Mouse (Mus musculus) brain, embryonic 14.5 days (tissue): ENCODE results near the gene Larp1b. TPM values are rescaled to one million over a fixed set of nuclear protein-coding genes. Genes with fewer than 3 reads are reported as not detected.

Experiments used
- DNase-seq: peaks from one replicate; pipeline ENCODE4 v3.0.0-alpha.2; 2011; ENCODE audit warnings: low read depth
- CTCF ChIP-seq: fragments of 200-500 bp; IDR thresholded peaks from 2 replicates; pipeline ENCODE4 v1.5.1; 2012; ENCODE audit warnings: inconsistent platforms, mild to moderate bottlenecking, moderate library complexity, borderline replicate concordance; ENCODE audit not compliant: insufficient read depth, insufficient read length; ENCODE audit errors: extremely low read depth
- POLR2A ChIP-seq: fragments of 200-500 bp; IDR thresholded peaks from 2 replicates; pipeline ENCODE4 v1.6.1; 2012; ENCODE audit warnings: mild to moderate bottlenecking, inconsistent platforms, borderline replicate concordance; ENCODE audit not compliant: poor library complexity, insufficient read depth, insufficient read length, severe bottlenecking; ENCODE audit errors: extremely low read depth
- polyA plus RNA-seq: library from polyadenylated mRNA; depleted of rRNA; stranded (reverse); fragments of >200 nt; gene quantifications from 2 replicates; pipeline ENCODE4 v1.2.3, GENCODE M21; 2012; rRNA removed

Larp1b gene
- polyA plus RNA-seq, 1 experiment: 8.4 TPM

DNA sequence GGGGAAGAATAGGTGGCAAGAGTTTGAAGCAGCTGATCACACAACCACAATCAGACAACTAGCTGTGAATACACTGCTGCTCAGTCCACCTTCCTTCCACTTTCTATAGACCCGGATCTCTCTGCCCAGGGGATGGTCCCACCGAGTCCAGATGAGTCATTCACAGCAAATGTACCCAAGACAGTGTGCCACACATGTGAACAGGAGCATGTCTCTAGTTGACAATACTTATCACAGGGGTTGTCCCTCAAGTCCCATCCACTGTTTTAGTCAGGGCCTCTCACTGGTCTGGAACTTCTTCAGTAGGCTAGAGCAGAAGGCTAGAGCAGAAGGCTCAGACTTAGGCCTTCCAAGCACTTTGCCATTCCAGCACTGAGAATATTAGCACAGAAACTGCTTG, 113.1 kb downstream of the Larp1b start:
- DNase-seq: no peak
- TF ChIP-seq CTCF (no peak), POLR2A (no peak)

- DNase-seq: no peak
- TF ChIP-seq POLR2A (no peak), CTCF (no peak)
These were observed 115.7 kb downstream of the Larp1b start for GRCm38 (mm10) chr3:41065320-41065719.

GRCm38 (mm10) chr3:41070519-41070918, 120.9 kb downstream of the Larp1b start:
- peak; percentile 9 for DNase-seq
- no peak; the same call in 1 of the 2 replicates for TF ChIP-seq CTCF

DNA sequence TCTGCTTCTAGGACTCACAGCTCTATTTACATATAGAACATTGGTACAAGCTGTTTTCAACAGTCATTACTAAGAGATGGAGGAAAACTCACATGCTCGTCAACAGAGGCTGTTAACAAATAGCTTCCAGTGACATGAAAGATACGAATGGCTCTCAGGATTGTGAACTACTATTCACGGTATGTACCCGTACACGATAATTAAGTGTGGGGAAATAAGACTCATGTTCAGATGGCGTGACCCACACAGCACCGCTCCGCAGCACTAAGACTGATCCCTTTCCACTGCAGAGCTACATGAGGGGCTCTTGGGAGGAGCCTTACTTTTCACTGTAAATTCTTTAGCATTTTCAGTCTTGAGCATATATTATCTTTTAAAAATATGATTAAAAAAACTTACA, 125.7 kb downstream of the Larp1b start:
- TF ChIP-seq CTCF: no peak
- no peak for TF ChIP-seq POLR2A
- no peak for DNase-seq

DNA sequence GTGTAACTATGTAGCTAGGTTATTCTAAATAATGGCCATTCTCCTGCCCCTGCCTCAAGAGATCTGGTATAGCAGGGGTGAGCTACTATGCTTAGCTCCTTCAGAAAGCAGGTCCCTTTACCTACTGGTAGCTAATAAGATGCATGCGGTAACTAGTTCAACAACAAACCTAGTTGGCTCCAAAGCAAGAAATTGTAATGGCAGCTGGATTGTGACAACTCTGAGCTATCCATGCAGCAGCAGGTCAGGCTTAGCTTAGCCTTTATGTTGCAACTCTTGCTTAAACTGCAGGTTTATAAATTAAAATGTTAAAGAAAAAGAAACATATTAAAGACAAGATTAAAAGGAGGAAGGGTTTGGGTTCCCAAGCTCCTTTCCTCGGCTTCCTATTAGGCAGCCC, 129.0 kb downstream of the Larp1b start:
- no peak for DNase-seq
- TF ChIP-seq CTCF (no peak), POLR2A (no peak)

- TF ChIP-seq POLR2A (no peak), CTCF (no peak)
- DNase-seq: peak; percentile 46
These were observed 131.1 kb downstream of the Larp1b start for GRCm38 (mm10) chr3:41080724-41081123.

DNA sequence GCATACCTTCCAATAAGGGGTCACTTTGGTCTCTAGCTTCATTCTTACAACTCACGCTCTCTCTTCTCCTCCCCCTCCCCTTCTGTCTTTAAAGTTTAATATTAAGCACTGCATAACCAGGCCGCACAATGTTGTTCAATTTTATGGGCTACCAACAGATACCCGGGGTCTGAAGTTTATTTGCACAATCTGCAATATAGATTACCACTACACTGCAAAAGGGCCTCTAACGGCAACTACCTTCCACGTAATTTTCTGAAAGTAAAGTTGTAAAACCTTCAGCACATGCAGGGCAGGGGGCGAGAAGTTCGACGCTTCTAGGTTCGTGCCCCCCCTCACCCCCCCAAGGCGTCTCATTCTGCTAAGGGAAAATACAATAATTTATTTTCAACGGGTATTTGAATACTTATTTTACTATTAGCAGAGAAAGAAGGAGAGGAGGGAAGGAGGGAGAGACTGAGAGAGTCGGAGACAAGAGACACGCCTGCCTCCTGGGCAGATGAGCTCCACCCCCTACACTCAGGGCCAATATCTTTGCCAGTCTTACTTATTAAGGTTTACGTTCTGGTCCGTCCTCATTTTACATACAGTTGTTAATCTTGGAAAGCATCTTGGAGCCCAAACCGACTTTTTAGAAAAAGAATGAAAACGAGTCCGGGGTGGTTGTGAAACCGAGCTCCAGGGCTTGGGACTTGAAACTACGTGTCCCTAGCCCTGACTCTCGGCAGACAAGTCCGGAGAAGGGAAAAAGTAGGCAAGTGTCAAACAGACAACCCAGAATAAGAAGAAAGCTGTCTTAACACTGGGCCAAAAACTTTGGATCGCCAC, 132.1 kb downstream of the Larp1b start:
- peak; percentile 46 for DNase-seq
- TF ChIP-seq POLR2A: no peak

GRCm38 (mm10) chr3:41082520-41082884, 132.9 kb downstream of the Larp1b start:
- no peak for TF ChIP-seq CTCF
- TF ChIP-seq POLR2A: no peak
- DNase-seq: no peak

- DNase-seq: peak; percentile 100
- TF ChIP-seq CTCF: peak; percentile 10; the same call in 1 of the 2 replicates
- TF ChIP-seq POLR2A: peak; percentile 92
These were observed 133.5 kb downstream of the Larp1b start, which contains the start of gene Pgrmc2 for GRCm38 (mm10) chr3:41082885-41083789. TSS of gene Pgrmc2 (minus strand) at chr3:41083046.

DNA sequence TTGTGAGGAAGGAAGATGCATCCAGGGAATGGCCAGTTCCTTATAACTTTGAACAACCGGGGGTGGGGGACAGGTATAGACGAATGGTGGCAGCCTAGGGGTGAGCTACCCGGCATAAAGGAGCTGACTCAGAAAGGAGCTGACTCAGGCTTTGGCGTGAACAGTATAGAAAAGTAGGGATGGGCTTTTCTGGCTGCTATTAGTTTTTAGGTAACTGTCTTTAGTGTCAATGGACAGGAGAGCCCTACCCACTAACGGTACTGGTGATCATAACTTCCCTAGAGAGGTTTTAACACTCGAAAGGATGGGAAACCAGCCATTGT, 134.1 kb downstream of the Larp1b start:
- TF ChIP-seq CTCF (no peak), POLR2A (no peak)
- DNase-seq: no peak

DNA sequence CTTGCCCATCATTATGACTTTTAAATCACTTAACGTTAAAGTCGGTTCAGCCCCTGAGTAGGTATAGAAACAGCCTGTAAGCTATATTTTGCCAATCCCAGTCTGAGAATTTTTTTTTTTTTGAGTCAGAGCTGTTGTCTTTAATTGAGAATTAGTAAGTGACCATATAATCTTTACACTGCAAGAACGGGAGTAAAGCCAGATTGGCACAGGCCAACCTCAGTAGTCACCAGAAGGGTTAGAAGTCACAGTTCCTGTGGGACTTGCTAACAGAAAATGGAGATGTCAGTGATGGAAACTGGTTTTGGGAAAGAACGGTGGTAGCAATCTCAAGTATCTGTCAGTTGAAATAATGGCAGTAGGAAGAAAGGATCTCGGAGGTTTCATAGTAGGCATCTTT, 134.8 kb downstream of the Larp1b start:
- DNase-seq: no peak
- TF ChIP-seq CTCF (no peak), POLR2A (no peak)

DNA sequence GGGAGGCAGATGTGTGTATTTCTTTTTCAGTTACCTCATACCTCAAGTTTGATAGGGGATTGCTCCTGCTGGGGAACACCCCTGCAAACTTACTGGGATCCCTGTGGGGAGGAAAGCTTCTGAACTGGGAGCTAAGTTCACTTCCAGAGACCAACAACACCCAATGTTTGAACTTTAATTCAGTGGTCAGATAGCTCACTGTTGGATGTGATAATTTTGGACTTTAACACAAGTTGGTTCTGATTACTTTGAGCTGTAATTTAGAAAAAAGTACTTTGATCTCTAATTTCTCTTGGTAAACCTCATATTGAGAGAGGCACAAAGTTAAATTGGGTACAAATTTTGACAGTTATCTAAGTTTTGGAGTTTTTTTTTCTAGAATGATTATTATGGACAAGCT, 137.4 kb downstream of the Larp1b start:
- TF ChIP-seq CTCF: no peak
- no peak for TF ChIP-seq POLR2A

More for the DNA sequence above, 137.4 kb downstream of the Larp1b start:
- no peak for DNase-seq

Other genes starting within 250 kb of the Larp1b start
- 0.21 and 0.27 TPM in 2 replicates for gene Slc25a31, start 241.0 kb upstream of the Larp1b start, polyA plus RNA-seq
- gene Hspa4l, start 205.3 kb upstream of the Larp1b start, polyA plus RNA-seq: 12.0 and 21.4 TPM in 2 replicates
- 12.9 and 19.9 TPM in 2 replicates for gene Plk4, start 149.8 kb upstream of the Larp1b start, polyA plus RNA-seq
- 10.8 and 13.3 TPM in 2 replicates for gene Mfsd8, start 102.9 kb upstream of the Larp1b start, polyA plus RNA-seq
- gene Abhd18, start 102.9 kb upstream of the Larp1b start, polyA plus RNA-seq: 9.5 and 11.5 TPM in 2 replicates
- 0.05 and 0.09 TPM in 2 replicates for gene 1700034I23Rik, start 47.3 kb upstream of the Larp1b start, polyA plus RNA-seq
- gene Pgrmc2, start 133.2 kb downstream of the Larp1b start, polyA plus RNA-seq: 25.5 and 29.2 TPM in 2 replicates